Mouse (Mus musculus): ENCODE measurements at regions not wholly inside any gene's neighbourhood (a gene's known extent, or its start where the extent isn't known, plus 50 kb on each side); places are given as distances from the start of the nearest gene placed in this dataset.

- H3K36me3 ChIP-seq (ENCODE audit: control insufficient read depth, insufficient read depth, low read length): no peaks in the 10 kb centered on the region
- no peaks in the 10 kb centered on the region for H3K27me3 ChIP-seq (replicated peaks; ENCODE audit: control insufficient read depth, insufficient read depth, low read length)
- no peak overlapping the region for H3K27ac ChIP-seq (ENCODE audit: low read length)
- H3K4me1 ChIP-seq (ENCODE audit: control insufficient read depth, insufficient read depth, low read length): no peaks in the 10 kb centered on the region
- H3K4me3 ChIP-seq (ENCODE audit: low read length): no peak overlapping the region
- 49% methylated on average over 8 of the region's 8 CpGs for WGBS
- no peaks in the 10 kb centered on the region for H3K9me3 ChIP-seq (ENCODE audit: control insufficient read depth, low read length)
- no peak for ATAC-seq
- no peak overlapping the region for H3K9ac ChIP-seq (ENCODE audit: low read depth, low read length)
- no peak overlapping the region for H3K4me2 ChIP-seq (ENCODE audit: low read depth, low read length)
Observed at GRCm38 (mm10) chr9:83283249-83283648, 136.8 kb upstream of the Hmgn3 start.

GRCm38 (mm10) chr9:83277791-83278190 is 131.3 kb upstream of the Hmgn3 start:
- no peaks in the 10 kb centered on the region for H3K9me3 ChIP-seq (ENCODE audit: control insufficient read depth, low read length)
- H3K9ac ChIP-seq (ENCODE audit: low read depth, low read length): no peak overlapping the region
- no peak for ATAC-seq
- WGBS: 69% methylated on average over 5 of the region's 5 CpGs
- no peak overlapping the region for H3K4me2 ChIP-seq (ENCODE audit: low read depth, low read length)
- no peaks in the 10 kb centered on the region for H3K4me1 ChIP-seq (ENCODE audit: control insufficient read depth, insufficient read depth, low read length)
- H3K36me3 ChIP-seq (ENCODE audit: control insufficient read depth, insufficient read depth, low read length): no peaks in the 10 kb centered on the region
- H3K4me3 ChIP-seq (ENCODE audit: low read length): no peak overlapping the region
- H3K27me3 ChIP-seq (replicated peaks; ENCODE audit: control insufficient read depth, insufficient read depth, low read length): no peaks in the 10 kb centered on the region
- H3K27ac ChIP-seq (ENCODE audit: low read length): no peak overlapping the region

- Histone ChIP-seq H3K9me3 (ENCODE audit: control insufficient read depth, low read length) (no peaks in the 10 kb centered on the region), H3K4me3 (ENCODE audit: low read length) (no peak overlapping the region), H3K9ac (ENCODE audit: low read depth, low read length) (no peak overlapping the region), H3K4me2 (ENCODE audit: low read depth, low read length) (no peak overlapping the region), H3K27me3 (replicated peaks; ENCODE audit: control insufficient read depth, insufficient read depth, low read length) (no peaks in the 10 kb centered on the region), H3K36me3 (ENCODE audit: control insufficient read depth, insufficient read depth, low read length) (no peaks in the 10 kb centered on the region), H3K27ac (ENCODE audit: low read length) (no peak overlapping the region), H3K4me1 (ENCODE audit: control insufficient read depth, insufficient read depth, low read length) (no peaks in the 10 kb centered on the region)
- ATAC-seq: no peak
- 85% methylated on average over 5 of the region's 5 CpGs for WGBS
Observed at GRCm38 (mm10) chr9:83277356-83277755, 130.9 kb upstream of the Hmgn3 start.

- no peak for ATAC-seq
- Histone ChIP-seq H3K4me1 (ENCODE audit: control insufficient read depth, insufficient read depth, low read length) (no peaks in the 10 kb centered on the region), H3K36me3 (ENCODE audit: control insufficient read depth, insufficient read depth, low read length) (no peaks in the 10 kb centered on the region), H3K4me3 (ENCODE audit: low read length) (no peak overlapping the region), H3K27ac (ENCODE audit: low read length) (no peak overlapping the region), H3K27me3 (replicated peaks; ENCODE audit: control insufficient read depth, insufficient read depth, low read length) (no peaks in the 10 kb centered on the region), H3K9me3 (ENCODE audit: control insufficient read depth, low read length) (no peaks in the 10 kb centered on the region), H3K4me2 (ENCODE audit: low read depth, low read length) (no peak overlapping the region), H3K9ac (ENCODE audit: low read depth, low read length) (no peak overlapping the region)
- 88% methylated on average over 5 of the region's 5 CpGs for WGBS
Observed at GRCm38 (mm10) chr9:83276291-83276690, 129.8 kb upstream of the Hmgn3 start.

GRCm38 (mm10) chr9:83273361-83273975 is 127.0 kb upstream of the Hmgn3 start:
- WGBS: 89% methylated on average over 9 of the region's 9 CpGs
- no peaks in the 10 kb centered on the region for H3K36me3 ChIP-seq (ENCODE audit: control insufficient read depth, insufficient read depth, low read length)
- no peaks in the 10 kb centered on the region for H3K9me3 ChIP-seq (ENCODE audit: control insufficient read depth, low read length)
- no peaks in the 10 kb centered on the region for H3K4me1 ChIP-seq (ENCODE audit: control insufficient read depth, insufficient read depth, low read length)
- no peak overlapping the region for H3K4me2 ChIP-seq (ENCODE audit: low read depth, low read length)
- no peak overlapping the region for H3K4me3 ChIP-seq (ENCODE audit: low read length)
- ATAC-seq: no peak
- no peak overlapping the region for H3K27ac ChIP-seq (ENCODE audit: low read length)
- no peaks in the 10 kb centered on the region for H3K27me3 ChIP-seq (replicated peaks; ENCODE audit: control insufficient read depth, insufficient read depth, low read length)
- H3K9ac ChIP-seq (ENCODE audit: low read depth, low read length): no peak overlapping the region

GRCm38 (mm10) chr9:83265736-83266135 is 119.3 kb upstream of the Hmgn3 start:
- no peaks in the 10 kb centered on the region for H3K27me3 ChIP-seq (replicated peaks; ENCODE audit: control insufficient read depth, insufficient read depth, low read length)
- WGBS: 73% methylated on average over 6 of the region's 6 CpGs
- no peak overlapping the region for H3K9ac ChIP-seq (ENCODE audit: low read depth, low read length)
- no peak overlapping the region for H3K4me3 ChIP-seq (ENCODE audit: low read length)
- H3K27ac ChIP-seq (ENCODE audit: low read length): no peak overlapping the region
- no peaks in the 10 kb centered on the region for H3K4me1 ChIP-seq (ENCODE audit: control insufficient read depth, insufficient read depth, low read length)
- no peaks in the 10 kb centered on the region for H3K36me3 ChIP-seq (ENCODE audit: control insufficient read depth, insufficient read depth, low read length)
- H3K9me3 ChIP-seq (ENCODE audit: control insufficient read depth, low read length): no peaks in the 10 kb centered on the region
- H3K4me2 ChIP-seq (ENCODE audit: low read depth, low read length): no peak overlapping the region
- no peak for ATAC-seq

- WGBS: 47% methylated on average over 5 of the region's 5 CpGs
- H3K9me3 ChIP-seq (ENCODE audit: control insufficient read depth, low read length): no peaks in the 10 kb centered on the region
Observed at GRCm38 (mm10) chr9:83259511-83259910, 113.0 kb upstream of the Hmgn3 start.

GRCm38 (mm10) chr9:83258986-83259385 is 112.5 kb upstream of the Hmgn3 start:
- H3K27ac ChIP-seq (ENCODE audit: low read length): no peak overlapping the region
- no peaks in the 10 kb centered on the region for H3K27me3 ChIP-seq (replicated peaks; ENCODE audit: control insufficient read depth, insufficient read depth, low read length)
- no peak for ATAC-seq
- H3K9ac ChIP-seq (ENCODE audit: low read depth, low read length): no peak overlapping the region
- H3K9me3 ChIP-seq (ENCODE audit: control insufficient read depth, low read length): no peaks in the 10 kb centered on the region
- no peak overlapping the region for H3K4me3 ChIP-seq (ENCODE audit: low read length)
- H3K36me3 ChIP-seq (ENCODE audit: control insufficient read depth, insufficient read depth, low read length): no peaks in the 10 kb centered on the region
- no peak overlapping the region for H3K4me2 ChIP-seq (ENCODE audit: low read depth, low read length)
- WGBS: 76% methylated on average over 3 of the region's 3 CpGs
- no peaks in the 10 kb centered on the region for H3K4me1 ChIP-seq (ENCODE audit: control insufficient read depth, insufficient read depth, low read length)

More at GRCm38 (mm10) chr9:83259511-83259910, 113.0 kb upstream of the Hmgn3 start:
- Histone ChIP-seq H3K27ac (ENCODE audit: low read length) (no peak overlapping the region), H3K36me3 (ENCODE audit: control insufficient read depth, insufficient read depth, low read length) (no peaks in the 10 kb centered on the region), H3K9ac (ENCODE audit: low read depth, low read length) (no peak overlapping the region), H3K4me1 (ENCODE audit: control insufficient read depth, insufficient read depth, low read length) (no peaks in the 10 kb centered on the region), H3K27me3 (replicated peaks; ENCODE audit: control insufficient read depth, insufficient read depth, low read length) (no peaks in the 10 kb centered on the region), H3K4me3 (ENCODE audit: low read length) (no peak overlapping the region), H3K4me2 (ENCODE audit: low read depth, low read length) (no peak overlapping the region)
- ATAC-seq: no peak

- Histone ChIP-seq H3K27ac (ENCODE audit: low read length) (no peak overlapping the region), H3K4me3 (ENCODE audit: low read length) (no peak overlapping the region), H3K36me3 (ENCODE audit: control insufficient read depth, insufficient read depth, low read length) (no peaks in the 10 kb centered on the region), H3K9ac (ENCODE audit: low read depth, low read length) (no peak overlapping the region), H3K4me1 (ENCODE audit: control insufficient read depth, insufficient read depth, low read length) (no peaks in the 10 kb centered on the region), H3K27me3 (replicated peaks; ENCODE audit: control insufficient read depth, insufficient read depth, low read length) (no peaks in the 10 kb centered on the region), H3K9me3 (ENCODE audit: control insufficient read depth, low read length) (no peaks in the 10 kb centered on the region), H3K4me2 (ENCODE audit: low read depth, low read length) (no peak overlapping the region)
- no peak for ATAC-seq
- whole genome bisulfite sequencing: 64% methylated on average over 3 of the region's 3 CpGs
Observed at GRCm38 (mm10) chr9:83258476-83258875, 112.0 kb upstream of the Hmgn3 start.

GRCm38 (mm10) chr9:83254356-83254755 is 107.9 kb upstream of the Hmgn3 start:
- 80% methylated on average over 6 of the region's 6 CpGs for WGBS
- Histone ChIP-seq H3K4me3 (ENCODE audit: low read length) (no peak overlapping the region), H3K4me1 (ENCODE audit: control insufficient read depth, insufficient read depth, low read length) (no peaks in the 10 kb centered on the region), H3K27me3 (replicated peaks; ENCODE audit: control insufficient read depth, insufficient read depth, low read length) (no peaks in the 10 kb centered on the region), H3K9me3 (ENCODE audit: control insufficient read depth, low read length) (no peaks in the 10 kb centered on the region), H3K9ac (ENCODE audit: low read depth, low read length) (no peak overlapping the region), H3K36me3 (ENCODE audit: control insufficient read depth, insufficient read depth, low read length) (no peaks in the 10 kb centered on the region), H3K4me2 (ENCODE audit: low read depth, low read length) (no peak overlapping the region), H3K27ac (ENCODE audit: low read length) (no peak overlapping the region)
- no peak for ATAC-seq
